Mouse (Mus musculus) embryonic fibroblast, embryonic 13.5 days (primary cell): ENCODE results near the gene Xrcc3.

ENCODE experiments used
- CTCF ChIP-seq: IDR thresholded peaks from 2 replicates; pipeline ENCODE4 v1.5.1; 2011; ENCODE audit warnings: mild to moderate bottlenecking, control low read depth, low read length, moderate library complexity, borderline replicate concordance; ENCODE audit not compliant: insufficient read depth
- POLR2A ChIP-seq: IDR thresholded peaks from 2 replicates; pipeline ENCODE4 v1.6.1; 2011; ENCODE audit warnings: low read depth, mild to moderate bottlenecking, control low read depth, low read length, moderate library complexity

DNA sequence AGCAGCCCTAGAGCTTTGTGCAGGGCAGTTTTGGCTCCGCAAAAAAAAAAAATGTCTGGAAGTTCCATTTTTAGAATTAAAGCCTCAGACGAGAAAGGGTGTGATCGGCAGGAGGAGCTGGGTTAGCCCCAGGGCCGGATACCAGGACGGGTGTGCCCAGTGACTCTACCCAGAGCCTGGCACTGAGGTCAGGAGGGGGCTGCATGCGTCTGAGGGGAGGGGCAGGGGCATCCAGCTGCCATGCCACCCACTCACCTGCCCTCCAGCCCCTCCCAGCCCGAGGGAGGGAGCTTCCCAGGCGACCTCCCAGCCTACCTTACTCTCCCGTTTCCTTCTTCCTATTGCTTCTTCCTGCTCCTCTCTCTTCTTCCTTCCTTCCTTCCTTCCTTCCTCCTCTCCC is 60.3 kb downstream of the Xrcc3 start:
- TF ChIP-seq POLR2A (no peak), CTCF (no peak)
